Mouse (Mus musculus) gastrocnemius, adult 8-10 months (tissue): ENCODE data around the gene Tbc1d7. TPM values are rescaled to one million over a fixed set of nuclear protein-coding genes. Genes with fewer than 3 reads are reported as not detected.

Experiments
- DNase-seq, 2 experiments: peaks; one replicate each; pipeline ENCODE4 v3.0.0; 2022; ENCODE audit warnings: low spot score in 2 of 2
- total RNA-seq, 4 experiments: library from RNA; stranded (reverse); gene quantifications; 2 replicates each; pipeline ENCODE4 v1.2.4; 2022

The Tbc1d7 gene
- total RNA-seq, 4 experiments from 2014 or later: 22.8 to 26.1 (median 25.0) TPM

DNA sequence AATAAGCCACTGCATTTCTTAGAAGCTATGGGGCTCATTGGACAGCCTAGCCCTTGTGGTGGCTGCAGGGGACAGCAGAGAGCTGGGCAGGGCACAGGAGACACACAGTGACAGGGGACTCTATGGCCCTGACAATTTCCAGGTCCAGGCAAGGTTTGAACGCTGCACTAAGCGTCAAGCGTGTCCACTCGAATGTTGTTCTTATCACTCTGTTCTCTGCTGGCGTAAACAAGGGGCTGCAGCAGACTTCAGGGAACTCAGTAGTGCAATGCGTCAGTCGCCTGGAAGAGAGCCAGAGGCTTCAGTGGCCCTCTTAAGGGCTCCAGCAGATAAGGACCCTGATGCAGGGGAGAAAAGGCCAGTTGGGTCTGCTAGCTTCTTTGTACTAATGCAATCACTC, 24.7 kb upstream of the Tbc1d7 start:
- DNase-seq: no peak

DNA sequence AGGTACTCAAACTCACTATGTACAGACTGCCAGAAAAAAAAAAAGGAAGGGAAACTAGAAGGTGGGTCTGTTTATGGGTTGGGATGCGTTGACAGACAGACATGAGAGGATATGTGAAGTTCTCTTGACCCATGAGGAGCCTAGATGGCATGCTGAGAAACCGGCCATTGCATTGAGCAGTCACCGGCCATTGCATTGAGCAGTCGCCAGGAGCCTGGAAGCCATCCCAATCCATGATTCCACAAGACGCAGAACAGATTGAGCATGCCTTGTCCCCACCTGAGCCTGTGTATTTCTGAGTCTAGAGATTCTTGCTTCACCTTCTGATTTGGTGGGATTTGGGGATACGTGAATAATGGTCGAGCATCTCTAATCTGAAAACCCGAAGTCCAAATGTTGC, 22.6 kb upstream of the Tbc1d7 start:
- DNase-seq: no peak

DNA sequence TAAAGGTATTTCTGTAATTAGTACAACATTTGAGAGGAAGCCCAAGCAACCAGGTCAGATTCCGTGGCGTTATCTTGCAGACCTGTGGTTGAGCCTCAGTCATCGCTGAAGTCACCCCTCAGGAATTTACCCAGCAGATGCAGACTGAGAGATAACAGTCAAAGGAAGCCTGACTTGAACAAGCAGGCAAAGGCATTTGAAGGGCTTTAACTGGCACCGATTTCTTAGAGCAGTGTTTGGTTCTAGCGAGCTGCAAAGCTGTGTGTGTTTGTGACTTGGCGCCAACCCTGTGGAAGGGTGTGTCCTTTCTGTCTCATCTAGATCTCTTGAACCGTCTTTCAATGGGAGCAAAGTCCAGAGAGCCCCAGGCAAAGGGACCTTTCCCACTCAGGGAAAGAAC, 22.0 kb upstream of the Tbc1d7 start:
- no peak for DNase-seq

DNA sequence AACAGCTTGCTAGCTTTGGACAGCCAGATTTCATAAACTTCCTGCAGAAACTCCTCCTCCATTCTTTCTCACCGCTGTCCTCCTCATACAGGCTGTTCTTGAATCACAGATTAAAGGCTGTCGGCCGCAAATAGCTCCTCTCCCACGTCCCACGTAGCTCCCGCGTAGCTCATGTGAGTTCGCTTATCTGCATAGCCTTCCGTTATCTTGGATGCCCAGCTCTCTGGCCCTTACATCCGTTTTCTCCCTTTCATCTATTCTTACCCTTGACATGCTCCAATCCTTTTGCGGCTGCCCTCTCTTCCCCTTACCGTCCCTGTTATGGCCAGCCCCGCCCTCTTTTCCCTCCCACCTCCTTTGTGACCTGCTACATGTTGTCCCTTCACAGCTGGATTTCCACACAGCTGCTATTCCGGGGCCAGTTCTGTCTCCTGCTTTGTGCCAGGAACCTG, 20.5 kb upstream of the Tbc1d7 start:
- DNase-seq: no peak

DNA sequence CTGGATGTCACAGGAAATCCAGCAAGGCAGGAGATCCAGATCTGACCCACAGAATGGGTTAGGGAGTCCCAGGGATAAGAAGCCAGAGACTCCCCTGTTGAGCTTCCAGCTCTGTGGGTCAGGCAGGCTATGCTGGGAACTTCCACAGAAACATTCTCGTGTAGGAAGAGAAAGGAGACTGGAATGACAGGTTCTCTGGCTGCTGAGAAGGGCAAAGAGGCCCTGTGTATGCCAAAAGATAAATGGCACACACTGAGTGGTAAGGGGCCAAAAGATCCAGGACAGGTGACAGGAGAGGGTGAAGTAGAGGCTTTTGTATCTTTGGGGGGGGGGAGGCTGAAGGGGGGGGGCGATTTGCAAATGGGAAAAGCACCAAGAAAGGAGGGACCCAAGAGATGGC, 20.0 kb upstream of the Tbc1d7 start:
- no peak for DNase-seq

DNA sequence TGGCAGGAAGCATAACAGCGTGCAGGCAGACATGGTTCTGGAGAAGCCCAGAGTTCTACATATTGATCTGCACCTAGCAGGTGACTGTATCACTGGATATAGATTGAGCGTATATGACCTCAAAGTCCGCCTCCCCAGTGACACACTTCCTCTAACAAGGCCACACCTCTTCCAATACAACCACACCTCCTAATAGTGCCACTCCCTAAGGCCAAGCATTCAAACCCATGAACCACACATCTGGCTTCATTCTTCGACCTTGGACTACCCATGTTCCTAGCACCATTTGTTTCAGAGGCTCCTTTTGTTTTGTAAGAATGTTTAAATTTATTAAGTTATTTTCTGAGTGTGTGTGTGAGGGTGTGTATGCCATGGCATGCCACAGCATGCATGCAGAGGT, 16.4 kb upstream of the Tbc1d7 start:
- no peak for DNase-seq

DNA sequence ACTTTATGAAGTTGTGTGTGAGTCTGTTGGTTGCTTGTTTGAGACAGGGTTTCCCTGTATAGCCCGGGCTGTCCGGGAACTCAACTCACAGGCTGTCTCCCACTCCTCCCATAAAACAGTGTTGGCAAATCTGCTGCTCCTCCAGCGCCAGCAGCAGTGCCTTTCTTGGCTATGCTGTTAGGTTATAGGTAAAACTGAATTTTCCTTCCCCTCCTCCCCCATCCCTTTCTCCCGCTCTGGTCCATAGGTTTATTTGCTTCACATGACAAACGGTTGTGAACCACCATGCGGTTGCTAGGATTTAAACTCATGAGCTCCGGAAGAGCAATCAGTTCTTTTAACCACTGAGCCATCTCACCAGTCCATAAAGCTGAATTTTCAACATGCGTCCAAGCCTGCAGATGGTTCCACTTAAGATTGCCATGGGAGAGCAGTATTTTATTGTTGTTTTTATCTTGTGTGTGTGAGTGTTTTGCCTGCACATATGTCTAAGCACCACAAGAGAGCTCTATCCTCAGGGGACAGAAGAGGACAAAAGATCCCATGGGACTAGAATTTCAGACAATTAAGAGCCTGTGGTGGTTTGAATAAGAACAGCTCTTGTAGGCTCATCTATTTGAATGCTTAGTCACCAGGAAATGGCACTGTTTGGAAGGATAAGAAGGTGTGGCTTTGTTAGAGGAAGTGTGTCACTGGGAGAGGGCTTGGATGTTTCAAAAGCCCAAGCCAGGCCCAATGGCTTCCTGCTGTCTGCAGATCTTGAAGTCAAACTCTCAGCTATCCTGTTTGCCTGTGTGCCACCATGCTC, 12.2 kb upstream of the Tbc1d7 start:
- DNase-seq: no peak

DNA sequence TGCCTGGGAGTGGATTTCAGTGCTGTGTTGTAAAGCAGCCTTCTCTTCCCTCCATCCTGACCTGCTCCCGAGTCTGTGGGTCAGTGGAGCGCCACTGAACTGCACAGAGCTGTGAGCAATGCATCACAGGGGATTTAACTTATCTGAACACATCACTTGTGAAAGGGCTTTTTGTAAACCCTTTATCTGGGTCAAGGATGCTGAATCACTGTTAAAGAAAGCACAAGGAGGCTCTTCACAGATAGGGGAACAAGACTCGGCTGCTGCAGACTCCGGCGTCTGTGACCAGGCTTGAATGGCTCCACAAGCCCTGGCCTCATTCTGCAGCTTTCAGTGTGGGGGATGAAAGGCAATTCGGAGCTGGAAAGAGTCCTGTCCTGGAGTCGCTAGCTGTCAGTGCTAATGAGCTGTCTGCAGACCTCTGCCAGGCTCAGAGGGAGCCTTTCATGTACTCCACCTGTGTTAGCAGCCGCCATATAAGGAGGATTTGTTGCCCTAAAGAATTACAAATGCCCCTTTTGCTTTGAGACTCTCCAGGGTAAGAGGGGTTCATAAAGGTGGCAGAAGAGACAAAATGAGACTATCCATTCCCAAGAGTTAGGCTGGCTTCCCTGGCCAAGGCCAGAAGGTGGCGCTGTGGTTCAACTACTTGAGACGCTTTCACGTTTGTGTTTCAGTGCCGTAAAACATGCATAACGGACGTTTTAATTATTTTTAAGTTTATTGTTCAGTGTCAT, 11.3 kb upstream of the Tbc1d7 start:
- peak; percentile 37 to 55 for DNase-seq

DNA sequence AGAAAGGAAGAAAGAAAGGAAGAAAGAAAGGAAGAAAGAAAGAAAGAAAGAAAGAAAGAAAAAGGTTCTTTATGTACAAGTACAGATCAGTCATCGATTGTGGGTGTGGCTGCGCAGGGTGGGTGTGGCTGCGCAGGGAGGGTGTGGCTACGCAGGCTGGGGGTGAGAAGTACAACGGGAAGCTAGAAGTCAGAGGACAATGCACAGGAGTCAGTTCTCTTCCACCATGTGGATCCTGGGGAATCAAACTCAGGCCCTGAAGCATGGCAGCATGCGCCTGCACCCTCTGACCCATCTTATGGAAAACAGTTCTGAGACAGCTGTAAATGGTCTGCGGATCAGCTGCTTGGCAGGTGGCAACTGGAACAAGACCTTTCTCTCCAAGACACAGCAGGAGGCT, 9.8 kb upstream of the Tbc1d7 start:
- DNase-seq: no peak

DNA sequence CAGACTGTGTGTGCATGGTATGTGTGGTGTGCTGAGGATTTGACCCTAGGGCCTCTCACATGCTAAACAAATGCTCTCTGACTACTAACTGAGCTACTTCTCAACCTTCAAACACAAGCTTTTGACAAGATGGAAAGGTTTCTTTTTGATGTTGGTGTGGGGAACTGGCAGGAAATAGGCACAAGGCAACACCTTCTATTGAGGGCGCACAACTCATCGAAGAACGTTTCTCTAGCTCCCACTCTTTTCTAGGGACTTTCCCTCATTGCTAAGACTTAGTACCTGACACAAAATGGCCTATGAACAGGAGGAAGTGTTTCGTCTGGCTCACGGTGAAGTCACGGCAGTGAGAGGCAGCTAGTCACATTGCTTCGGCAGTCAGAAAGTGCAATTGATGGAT, 6.0 kb upstream of the Tbc1d7 start:
- no peak for DNase-seq

DNA sequence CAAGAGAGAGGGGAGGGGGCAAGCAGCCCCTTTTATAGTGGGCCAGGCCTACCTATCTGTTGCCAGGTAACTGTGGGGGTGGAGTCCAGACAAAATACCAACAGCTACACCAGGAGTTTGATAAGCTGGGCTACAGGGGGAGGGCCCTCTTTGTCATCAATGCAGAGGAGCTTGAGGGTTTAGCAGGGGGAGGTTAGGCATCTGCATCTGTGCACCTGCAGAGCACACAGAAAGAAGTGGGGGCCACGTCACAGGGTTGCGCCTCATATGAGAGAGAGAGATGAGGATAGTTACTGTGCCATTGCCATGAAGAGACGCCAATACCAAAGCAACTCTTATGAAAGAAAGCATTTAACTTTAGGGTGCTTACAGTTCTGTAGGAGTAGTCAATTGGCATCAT, 5.4 kb upstream of the Tbc1d7 start:
- no peak for DNase-seq

DNA sequence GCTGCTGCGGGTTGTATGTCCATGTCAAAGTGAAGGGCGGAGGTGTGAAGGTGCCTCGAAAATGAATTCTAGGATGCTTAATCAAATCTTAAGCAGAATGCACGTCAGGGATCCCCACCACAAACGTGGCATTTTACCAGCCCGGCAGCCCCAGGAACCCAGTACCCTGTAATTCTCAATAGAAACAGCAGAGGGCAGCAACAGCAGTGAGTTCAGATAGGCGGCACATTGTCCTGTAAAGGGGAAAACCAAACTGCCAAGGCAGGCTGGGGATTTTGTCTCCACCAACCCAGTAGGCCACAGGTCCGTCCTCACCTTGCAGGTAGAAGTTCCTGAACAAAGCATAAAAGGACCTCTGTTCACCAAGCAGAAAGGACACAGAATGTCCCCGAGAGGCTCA, 2.0 kb upstream of the Tbc1d7 start:
- DNase-seq: peak; percentile 47 to 52

DNA sequence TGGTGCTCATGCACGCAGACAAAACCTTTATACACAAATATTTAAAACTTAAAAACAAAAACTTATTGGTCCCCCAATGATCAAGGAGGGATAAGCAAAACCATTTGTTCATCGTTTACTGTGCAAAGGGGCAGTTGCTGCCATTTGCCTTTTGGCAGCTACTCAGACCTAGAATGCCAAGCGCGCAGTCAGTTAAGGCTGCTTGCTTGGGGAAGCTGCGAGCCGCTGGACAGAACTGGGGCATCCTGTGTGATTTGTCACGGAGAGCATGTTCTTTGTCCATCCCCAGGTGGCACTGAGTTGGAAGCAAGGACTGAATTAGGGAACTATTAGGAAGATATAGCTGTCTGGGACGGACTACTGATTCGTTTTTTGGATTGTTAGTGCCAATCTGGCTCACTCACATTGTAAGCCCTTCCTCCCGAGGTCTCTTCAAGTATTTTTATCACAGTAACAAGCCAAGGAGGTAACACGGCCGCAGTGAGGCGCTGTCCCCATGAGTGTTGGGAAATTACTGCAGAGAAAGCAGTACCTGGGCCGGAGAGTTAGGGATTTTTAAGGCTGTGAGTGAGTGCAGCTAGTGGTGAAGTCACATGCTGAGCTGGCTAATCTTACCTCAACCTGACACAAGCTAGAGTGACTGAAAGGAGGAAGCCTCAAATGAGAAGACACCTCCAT, 874 bp upstream of the Tbc1d7 start:
- no peak for DNase-seq

DNA sequence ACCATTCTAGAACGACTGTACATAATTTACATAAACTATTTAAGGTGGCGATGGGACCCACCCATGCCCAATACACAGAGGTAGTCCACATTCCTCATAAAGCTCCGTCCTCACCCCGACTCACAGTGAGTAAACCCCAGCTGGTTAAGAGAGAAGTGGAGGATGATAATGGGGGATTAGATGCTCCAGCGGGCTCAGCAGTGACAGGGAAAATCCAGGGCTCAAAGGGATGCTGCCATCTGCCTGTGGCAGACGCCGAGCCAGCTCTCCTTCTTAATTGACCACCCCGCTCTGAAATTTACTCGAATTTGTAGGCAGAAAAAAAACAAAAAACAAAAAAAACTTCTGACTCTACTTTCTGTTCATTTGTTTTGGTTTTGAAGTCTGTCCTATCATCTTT, 3.6 kb downstream of the Tbc1d7 start:
- DNase-seq: no peak

DNA sequence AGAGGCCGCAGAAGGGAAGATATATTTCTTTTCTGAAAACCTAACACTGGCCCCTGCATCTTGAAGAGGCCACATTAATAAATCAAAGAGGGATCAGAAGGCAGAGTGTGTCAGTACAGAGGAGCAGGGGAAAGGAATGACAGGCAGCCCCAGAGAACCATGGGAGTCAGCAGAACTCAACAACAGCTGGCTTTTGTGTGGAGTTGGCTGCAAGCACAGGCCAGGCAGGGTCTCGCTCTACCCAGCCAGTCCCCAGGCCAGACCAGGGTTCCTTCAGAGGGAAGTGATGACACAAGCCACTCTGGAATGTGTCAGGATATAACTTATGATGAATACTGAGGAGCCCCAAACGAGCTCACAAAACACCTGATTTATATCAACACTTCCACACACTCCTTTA, 11.9 kb downstream of the Tbc1d7 start:
- no peak for DNase-seq

DNA sequence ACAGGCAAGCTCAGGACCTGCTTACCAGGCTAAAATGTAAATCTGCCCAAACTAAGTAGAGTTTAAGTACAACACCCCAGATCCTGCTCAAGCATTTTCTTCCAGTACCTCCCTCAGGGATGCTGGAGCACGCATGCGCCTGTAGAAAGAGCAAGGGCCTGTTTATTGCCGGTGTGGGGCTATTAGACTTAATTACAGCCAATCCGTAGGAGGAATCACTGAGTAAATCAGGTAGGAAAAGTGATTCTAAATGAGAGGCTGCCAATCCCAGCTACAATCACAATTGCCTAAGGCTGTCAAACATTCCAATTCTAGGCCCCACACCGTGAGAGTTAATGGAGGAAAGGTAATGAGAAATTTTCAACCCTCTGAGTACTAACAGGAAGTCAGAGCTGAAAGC, 13.0 kb downstream of the Tbc1d7 start:
- no peak for DNase-seq

DNA sequence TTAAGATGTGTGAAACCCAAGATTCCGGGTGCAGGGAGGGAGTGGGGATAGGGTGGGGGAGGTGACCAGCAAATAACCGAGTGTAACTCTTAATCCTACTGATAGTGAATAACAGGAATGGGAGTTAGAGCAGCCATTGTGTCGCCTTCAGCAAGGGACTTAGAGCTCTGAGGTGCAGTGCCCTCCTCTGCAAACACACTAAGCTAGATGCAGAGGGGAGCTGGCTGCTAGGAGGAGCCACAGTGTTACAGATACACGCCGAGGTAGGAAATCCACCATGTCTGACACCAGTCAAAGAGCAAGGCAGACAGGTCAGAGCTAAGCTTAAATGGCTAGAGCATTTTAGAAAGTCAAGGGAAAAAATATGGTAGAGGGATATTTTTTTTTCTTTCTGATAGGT, 13.9 kb downstream of the Tbc1d7 start:
- no peak for DNase-seq

DNA sequence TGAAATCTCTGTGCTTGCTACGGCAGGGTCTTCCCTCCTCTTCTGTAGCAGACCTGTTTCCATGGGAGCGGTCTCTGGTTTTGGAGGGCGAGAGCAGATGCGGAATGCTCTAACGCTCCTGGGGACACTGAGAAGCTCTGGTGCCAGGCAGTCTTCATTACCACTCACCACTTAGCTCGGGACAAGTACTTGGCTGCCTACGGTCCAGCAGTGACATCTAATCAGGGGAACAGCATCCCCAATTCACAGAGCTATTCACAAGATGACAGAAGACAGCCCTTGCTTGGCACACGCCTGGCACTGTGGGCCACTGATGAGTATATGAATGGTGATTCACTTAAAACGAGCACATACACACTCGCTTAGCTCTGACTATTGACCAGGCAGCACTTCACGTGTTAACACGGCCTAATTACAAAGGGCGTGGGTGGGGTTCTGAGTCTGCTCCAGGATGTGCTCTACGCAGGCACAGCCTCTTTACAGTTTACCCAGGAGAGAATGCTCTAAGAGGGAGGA, 19.2 kb downstream of the Tbc1d7 start:
- DNase-seq: no peak

DNA sequence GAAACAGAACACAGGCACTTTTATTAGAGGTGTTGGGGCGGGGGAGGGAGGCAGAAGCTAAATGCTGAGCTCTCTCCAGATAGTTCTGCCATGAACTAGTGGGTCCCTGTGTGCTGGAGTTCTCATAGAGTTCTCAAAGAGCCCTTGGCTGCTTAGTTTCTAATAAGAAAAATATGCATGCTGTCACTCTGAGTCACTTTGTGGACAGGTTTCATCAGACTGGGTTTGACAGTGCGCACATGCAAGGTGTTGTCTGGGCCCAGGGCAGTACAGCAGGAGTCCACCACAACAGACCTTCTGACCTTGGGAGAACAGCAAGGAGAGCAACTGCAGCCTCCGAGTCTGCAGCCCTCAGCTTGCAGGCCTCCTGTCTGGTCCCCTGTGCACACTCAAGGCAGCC, 21.6 kb downstream of the Tbc1d7 start:
- no peak for DNase-seq

DNA sequence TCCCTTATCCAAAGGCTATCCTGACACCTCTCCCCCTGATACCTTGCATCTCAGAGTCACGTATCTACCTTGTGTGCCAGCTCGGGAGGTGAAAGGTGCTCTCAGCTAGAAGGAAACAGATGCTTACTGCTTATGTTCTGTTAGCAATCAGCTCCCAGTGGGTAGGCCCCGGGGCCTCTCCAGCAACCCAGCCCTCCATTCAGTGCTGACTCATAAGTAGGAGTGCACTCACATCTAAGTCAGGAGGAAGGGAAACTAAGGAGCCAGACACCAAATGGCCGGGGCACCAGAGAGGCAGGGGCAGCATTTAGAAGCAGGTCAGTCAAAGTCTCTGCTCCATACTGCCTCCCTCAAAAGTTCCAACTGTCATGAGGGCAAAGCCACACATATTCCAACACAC, 22.6 kb downstream of the Tbc1d7 start:
- no peak for DNase-seq

DNA sequence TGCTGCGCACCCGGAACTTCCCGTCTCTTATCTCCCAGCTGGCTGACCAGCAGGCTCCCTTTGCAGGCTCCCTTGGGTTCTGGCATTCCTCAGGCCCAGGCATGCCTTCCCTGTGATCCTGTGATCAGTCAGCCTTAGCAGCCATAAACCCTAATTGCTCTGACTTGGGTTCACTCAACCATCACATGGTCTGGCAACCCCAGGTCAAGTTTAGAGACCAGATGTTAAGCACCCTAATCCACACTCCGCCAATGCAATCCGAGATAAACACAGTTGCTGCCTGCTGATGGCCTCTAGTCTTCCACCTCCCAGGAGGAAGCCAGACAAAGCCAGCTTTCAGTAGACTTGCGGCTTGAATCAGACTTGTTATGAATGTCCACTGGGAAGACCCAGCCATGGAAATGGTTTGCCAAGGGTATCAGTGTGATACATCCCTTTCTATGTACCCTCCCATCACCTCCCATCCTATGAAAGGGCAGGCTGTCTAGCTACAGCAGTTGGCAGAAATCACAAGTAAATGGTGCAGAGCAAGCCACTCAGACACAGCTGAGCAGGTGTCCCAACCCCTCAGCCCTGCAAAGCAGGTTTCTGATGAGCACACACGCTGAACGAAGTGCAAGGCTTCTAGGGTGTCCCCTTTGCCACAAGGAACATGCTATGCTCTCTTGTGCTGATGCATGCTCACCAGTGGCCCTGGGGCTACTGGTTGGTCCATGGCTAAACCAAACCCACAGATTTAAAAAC, 24.6 kb downstream of the Tbc1d7 start:
- no peak for DNase-seq
